Mouse (Mus musculus): ENCODE results near the gene Hnrnpf.

The Hnrnpf gene

DNA sequence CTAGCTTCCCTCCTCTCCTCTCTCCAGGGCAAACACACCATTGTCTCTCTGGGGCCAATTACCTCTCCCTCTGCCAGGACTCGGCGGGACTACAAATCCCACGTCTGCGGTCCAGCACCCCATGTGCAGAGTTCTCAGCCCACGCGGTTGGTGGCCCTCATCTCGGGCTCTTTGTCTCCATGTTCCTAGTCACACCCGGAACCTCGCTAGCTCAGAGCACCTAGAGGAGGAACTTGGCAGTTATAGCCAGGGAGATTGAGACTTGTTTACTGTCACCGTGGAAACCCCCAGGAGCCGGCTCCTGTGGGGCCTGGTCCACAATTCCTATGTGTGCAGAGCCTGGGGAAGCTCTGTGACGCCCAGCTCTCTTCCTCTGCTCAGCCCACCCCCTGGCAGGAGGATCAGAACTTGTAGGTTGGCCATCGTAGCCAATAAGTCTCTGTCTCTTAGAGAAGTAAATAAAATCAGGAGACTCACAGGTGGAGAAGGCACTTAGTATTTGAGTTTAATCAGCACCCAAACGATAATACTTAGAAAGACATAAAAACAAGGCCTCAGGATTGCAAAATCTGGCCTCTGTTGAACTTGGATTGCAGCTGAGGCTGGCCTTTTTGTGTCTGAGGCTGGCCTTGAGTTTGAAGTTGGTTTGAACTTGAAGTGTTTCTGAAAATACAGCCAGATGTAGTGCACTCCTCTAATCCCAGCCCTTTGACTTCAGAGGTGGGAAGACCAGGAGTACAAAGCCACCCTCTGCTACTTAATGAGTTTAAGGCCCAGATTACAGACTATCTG lies 8.6 kb upstream of the Hnrnpf start:
- no peak for DNase-seq (ENCODE audit: low spot score)

DNA sequence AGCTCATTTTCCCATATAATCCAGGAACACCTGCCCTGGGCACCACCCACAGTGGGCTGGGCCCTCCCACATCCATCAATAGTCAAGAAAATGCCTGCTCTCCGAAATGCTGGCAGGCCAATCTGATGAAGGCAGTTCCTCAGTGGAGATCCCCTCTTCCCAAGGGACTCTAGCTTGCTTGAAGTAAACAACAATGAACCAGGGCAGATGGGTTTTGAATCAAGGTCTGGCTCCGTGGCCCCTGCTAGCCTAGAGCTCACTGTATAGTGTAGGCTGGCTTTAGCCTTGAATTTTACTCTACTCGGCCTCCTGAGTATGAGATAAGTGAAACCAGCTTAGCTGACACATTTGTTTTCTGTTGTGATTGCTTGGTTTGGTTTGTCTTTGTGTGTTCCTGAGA lies 7.7 kb upstream of the Hnrnpf start:
- DNase-seq (ENCODE audit: low spot score): no peak

DNA sequence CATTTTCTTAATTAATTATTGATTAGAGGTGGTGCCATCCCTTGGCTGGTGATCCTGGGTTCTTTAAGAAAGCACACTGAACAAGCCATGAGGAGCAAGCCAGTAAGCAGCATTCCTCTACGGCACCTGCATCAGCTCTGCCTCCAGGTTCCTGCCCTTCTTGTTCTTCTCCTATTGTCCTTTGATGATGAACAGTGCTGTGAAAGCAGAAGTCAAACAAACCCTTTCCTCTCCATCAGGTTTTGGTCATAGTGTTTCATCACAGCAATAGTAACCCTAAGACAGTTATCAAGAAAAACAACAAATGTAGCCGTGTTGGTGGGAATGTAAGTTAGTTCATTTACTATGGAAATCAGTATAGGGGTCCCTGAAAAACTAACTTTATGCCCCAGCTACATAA lies 6.7 kb upstream of the Hnrnpf start:
- no peak for DNase-seq (ENCODE audit: low spot score)

DNA sequence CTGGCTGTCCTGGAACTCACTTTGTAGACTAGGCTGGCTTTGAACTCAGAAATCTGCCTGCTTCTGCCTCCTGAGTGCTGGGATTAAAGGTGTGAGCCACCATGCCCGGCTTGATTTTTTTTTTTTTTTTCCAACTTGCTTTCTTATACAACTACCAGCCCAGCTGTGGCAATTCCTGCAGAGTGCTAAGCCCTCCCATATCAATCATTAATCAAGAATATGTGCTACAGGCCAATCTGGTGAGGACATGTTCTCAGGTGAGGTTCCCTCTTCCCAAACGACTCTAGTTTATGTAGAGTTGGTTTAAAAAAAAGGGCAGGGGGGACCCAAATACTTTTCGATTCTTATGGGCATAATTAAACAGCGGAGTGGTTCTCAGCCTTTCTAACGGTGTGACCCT lies 2.3 kb upstream of the Hnrnpf start:
- DNase-seq (ENCODE audit: low spot score): no peak

DNA sequence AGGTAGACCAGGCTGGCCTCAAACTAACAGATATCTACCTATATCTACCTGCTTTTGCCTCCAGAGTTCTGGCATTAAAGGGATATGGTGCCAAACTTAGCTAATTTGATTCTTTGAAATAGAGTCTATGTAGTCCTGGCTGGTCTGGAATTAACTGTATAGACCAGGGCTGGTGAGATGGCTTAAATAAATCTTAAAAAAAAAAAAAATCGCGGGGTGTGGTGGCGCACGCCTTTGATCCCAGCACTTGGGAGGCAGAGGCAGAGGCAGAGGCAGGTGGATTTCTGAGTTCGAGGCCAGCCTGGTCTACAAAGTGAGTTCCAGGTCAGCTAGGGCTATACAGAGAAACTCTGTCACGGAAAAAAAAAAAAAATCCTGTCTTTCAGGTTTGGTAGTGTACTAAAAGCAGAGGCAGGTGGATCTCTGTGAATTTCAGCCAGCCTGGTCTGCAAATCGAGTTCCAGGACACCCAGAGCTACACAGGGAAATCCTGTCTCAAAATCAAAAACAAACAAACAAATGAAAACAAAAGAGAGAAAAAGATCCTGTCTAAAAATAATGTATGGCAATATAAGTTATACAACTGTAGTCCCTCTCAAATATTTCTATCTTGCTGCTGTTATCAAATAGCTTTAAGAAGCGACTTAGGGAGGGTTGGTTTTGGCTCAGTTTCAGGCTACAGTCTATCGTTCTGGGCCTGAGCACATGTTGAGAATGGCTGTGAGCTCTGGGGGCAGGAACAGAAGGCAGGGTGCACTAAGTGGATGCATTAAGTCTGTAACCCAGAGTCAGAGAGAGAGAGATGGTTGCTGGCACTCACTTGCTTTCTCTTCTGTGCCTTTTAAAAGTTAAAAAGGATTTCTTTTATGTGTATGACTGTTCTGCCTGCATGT lies 1.6 kb downstream of the Hnrnpf start:
- DNase-seq (ENCODE audit: low spot score): no peak

DNA sequence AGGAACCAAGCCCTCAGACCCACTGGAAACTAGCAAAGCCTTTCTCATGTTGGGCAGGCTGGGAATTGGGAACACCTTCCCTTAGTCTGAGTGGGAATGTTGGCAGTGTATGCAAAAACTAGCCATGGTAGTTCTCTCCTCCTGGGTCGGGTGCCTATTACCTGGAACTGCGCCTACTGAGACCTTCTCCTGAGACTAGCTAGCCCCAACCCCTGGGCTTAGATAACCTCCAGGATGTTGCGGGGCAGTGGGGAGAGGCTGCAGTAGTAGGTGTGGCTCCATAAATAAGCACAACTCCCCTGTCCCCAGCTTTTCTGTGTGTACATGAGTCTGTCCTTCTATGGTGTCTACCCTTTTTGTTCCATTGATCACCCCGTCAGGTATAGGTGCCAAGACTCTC lies 2.4 kb downstream of the Hnrnpf start:
- DNase-seq (ENCODE audit: low spot score): no peak

DNA sequence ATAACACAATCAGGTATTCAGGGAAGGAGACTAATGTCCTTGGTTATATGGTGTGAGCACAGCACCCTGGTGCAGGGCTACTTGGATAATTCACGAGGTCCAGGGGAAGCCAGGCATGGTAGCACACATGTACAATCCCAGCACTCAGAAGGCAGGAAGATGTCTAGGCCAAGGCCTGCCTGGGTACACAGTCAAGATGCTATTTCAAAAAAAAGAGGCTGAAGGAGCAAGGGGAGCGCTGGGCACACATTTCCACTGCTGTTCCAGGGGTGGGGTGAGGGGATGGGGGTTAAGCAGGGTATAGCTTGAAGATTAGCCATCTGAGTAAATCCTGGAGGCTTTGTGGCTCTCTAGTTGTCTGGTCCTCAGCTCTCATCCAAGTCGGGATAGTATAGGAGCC lies 3.7 kb downstream of the Hnrnpf start:
- no peak for DNase-seq (ENCODE audit: low spot score)

DNA sequence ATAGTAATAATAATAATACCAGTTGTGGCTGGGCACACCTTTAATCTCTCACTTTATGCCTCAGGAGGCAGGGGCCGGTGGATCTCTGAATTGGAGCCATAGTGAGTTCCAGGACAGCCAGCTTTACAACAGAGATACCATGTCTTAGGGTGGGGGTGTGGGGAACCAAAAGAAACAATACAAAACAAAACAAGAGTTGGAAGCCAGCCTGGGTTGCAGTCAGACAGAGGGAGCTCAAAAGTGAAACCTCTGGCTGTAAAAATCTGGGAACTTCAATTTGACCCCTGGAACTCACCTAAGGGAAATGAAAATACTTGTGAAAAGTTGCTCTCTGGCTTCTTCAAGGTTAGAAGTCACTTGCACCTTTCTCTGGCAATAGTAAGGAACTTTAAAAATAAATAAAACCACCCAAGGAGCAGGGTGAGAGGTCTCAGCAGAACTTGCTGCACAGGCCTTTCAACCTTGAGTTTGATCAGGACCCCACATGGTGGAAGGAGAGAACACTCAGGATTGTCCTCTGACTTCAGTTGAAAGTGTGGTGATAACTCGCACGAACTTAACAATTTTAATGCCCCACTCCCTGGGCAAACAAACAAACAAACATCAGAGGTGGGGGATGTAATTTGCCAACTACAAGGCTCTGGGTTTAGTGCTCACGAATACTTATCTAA lies 5.3 kb downstream of the Hnrnpf start:
- DNase-seq (ENCODE audit: low spot score): no peak

DNA sequence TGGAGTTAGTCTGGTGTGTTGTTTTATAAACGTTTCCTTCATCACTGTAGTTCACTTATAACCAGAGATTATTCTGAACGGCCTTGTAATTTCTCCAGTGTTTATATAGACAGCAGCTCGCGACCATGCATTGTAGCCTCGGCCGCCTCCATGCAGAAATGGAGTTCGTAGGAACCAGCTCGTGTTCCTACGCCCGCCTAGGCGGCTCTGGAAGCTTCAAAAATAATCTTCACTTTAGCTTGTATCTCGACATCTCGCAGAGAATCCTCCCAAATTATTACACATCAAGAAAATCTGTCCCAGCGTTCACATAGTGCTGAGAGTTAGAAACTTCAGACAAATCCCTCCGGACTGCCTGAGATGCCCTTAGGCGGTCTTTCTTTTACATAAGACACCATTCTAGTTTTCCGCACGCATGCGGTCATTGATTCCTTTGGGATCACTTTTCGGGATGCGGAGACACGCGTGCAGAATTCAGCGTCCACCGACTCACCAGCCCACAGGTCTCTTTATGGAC lies 5.9 kb downstream of the Hnrnpf start:
- peak; percentile 46 for DNase-seq (ENCODE audit: low spot score)

DNA sequence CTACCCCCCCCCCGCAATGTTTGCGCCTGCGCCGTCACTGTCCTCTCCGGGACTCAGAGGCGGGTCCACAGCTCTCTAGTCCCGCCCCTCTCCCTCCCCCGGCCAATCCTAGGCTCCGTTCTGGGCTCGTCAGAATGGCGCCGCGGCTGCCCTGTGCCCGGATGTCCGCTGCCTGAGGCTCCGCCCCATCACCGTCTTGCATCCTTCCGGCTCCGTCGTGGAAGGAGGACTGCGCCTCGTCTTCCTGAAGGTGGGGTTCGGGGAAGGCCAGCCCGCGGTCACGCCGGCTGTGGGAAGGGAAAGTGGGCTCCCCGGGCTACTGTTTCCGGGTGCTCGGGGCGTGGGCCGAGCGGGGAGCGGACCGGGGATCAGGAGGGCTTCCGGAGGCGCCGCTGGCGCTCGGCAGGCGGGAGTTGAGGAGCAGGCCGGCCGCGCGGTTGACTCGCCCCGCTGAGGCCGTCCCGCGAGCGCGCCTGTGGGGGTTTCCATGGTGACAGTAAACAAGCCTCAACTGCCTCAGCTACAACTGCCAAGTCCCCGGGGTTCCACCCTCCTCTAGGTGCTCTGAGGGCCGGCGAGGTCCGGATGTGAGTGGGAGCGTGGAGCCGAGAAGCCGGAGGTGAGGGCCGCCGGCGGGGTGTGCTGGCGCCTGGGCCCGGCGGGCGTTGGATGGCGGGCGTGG lies 6.6 kb downstream of the Hnrnpf start:
- peak; percentile 98 for DNase-seq (ENCODE audit: low spot score)

DNA sequence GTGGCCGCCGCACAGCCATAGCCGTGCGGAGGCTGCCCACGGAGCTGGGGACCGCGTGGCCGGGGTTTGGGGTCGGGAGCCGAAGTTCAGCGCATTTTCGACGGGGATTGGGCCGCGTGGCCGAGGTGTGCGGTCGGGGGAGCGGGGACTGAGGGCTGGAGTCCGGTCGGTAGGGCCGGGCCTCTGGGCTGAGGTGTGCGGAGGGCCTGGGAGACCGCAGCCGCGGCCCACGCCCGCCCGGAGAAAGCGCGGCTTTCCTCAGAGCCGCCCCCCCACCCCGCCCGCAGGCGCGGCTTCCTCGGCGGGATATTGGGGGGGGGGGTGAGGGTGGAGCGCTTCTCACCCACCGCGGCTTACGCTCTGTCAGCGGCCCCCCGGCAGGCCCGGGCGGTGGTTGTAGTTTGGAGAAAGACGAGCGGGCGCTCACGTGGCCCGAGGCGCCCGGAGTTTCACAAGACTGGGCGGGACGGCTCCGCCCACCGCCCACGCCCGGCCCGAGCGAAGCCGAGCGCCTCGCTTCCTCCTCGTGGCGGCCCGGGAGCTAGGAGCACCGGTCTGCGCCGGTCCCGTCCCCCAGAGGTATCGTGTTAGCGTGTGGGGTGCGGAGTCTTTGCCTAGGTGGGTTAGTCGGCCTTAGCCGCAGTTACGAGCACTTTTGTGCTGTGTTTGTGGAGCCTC lies 7.3 kb downstream of the Hnrnpf start:
- DNase-seq (ENCODE audit: low spot score): peak; percentile 87

DNA sequence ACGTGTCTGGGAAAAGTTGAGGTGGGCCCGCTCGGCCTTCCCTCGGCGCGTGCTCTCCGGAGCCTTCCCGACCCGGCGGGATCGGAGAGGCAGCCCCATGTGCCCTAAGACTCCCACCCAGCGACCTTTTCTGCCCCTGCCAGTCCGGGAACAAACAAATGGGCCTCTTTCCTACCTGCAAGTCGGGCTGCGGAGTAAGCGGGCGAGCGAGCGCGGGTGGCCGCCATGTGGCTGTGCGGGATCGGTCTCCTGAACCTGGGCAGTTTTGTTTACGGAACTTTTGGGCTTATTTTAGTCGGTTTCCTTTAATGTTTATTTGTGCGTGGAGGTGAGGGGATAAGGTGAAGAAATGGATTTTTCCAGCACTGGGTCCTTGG lies 7.8 kb downstream of the Hnrnpf start:
- DNase-seq (ENCODE audit: low spot score): no peak

DNA sequence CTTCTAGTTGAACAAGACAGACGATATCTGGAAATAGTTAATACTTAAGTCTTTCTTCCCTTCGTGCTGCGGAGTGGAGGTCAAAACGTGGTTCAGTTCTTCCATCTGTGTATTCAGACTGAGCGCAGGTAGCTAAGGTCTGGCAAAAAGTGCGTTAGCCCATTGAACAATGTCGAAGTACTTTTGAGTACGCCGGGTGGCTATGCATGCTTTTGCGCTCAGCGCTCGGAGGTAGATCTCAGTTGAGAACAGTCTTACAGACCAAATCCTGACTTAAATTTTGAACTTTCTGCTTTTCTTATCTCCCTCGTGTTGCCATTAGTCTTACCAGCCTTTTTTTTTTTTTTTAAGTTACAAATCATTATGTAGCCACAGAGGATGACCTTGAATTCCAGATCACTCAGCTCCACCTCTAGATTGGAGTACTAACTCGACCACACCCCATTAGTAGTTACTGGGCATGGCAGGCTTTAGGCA lies 8.3 kb downstream of the Hnrnpf start:
- DNase-seq (ENCODE audit: low spot score): no peak

DNA sequence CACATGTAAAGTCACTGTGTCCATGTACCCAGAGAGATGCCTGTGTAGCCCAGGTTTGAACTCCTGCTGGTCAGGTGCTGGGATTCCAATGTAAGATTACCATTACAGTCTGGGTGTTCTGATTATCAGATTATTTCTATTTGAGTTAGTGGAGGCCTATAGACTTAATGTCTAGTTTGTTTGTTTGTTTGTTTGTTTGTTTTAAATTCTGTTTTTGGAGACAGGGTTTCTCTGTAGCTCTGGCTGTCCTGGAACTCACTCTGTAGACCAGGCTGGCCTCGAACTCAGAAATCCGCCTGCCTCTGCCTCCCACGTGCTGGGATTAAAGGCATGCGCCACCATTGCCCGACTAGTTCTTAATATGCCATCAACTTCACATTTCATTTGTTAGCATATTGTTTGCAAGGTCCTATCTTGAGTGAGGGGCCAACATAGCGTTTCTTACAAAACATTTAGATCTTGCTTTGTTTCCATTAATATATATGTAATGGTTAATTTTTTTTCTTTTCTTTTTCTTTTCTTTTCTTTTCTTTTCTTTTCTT lies 10.1 kb downstream of the Hnrnpf start:
- DNase-seq (ENCODE audit: low spot score): no peak

DNA sequence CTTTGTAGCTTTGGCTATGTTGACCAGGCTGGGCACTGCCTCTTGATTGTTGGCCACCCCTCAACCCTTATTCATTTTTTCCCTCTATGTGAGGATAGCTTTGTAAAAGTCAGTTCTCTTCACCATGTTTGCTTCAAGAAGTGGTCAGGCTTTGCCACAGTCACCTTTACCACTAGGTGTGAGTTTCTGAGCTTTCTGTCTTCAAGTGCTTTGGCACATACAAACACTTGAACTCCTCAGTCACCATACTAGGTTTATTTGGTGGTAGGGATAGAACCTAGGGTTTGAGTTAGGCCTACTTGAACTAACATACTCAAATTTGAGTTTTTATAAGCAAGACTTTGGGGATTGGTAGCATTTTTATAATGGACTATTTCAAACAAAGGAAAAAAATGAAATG lies 14.4 kb downstream of the Hnrnpf start:
- DNase-seq (ENCODE audit: low spot score): no peak

DNA sequence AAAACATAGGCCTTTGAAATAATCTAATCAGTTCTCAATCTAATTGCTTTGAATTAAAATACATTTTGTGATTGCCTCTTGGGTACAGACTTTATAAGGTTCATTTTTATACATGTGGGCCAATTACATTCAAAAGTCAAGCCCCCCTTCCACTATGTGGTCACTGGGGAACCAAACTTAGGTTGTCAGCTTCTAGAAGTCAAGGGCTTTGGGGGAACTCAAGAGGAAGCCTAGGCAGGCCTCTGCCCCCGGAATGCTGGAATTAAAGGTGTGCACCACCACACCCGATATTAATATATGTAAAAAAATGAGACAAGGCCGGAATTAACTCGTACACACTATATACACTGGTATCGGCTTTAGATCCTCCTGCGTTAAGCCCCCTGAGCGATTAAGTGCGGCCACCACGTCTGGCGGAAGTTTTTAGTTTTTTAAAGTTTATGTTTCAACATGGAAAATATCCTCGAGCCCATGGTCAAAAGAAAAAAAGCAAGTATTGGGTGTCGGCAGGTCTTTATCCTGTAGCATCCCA lies 16.1 kb downstream of the Hnrnpf start:
- no peak for DNase-seq (ENCODE audit: low spot score)

DNA sequence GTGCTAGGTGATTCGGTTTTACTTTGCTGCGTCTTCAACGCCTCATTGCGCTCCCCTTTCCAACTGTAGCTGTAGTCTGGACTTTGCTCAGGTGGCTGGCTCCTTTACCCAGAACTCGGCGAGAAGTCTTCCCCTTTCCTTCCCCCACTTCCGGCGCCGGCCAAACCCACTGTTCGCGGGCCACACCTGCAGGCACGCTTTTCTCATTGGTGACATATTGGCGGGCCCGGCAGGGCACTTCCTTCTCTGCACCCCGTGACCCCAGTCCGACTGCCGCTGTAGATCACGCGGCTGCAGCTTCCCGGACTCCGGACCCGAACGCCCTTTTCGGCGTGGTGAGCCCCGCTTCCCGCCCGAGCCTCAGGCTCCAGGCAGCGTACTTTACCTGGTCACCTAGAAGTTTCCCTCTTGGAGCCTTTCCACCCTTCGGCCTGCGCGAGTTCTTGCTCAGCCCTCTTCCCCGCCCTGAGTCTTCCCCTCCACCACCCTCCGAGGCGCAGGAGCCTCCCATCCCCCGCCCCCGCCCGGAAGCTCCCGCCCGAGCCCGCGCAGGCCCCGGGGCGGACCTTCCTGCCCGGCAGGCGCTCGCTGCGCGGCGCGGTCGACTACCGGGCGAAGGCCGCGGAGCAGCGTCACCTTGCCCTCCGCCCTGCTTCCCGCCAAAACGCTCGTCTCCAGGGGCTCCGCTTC lies 16.8 kb downstream of the Hnrnpf start:
- DNase-seq (ENCODE audit: low spot score): peak; percentile 90

DNA sequence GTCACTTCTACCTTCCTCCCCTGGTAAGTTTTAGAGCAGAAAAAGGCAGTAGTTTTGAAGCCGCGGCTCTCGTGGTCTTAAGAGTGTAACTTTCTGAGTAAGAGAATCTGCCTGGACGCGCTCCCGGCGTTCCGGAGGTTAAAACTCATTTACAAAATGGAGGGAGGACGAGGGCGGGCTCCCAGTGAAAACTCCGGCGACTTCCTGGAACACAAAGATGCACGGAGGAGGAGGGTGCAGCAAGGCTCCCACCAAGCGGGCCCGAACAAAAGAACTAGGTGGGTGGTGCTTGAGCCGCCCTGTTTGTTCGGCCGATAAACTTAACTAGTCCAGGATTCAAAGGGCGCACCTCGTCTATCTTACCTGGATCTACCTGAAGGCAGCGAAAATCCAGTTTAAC lies 17.5 kb downstream of the Hnrnpf start:
- DNase-seq (ENCODE audit: low spot score): peak; percentile 72

DNA sequence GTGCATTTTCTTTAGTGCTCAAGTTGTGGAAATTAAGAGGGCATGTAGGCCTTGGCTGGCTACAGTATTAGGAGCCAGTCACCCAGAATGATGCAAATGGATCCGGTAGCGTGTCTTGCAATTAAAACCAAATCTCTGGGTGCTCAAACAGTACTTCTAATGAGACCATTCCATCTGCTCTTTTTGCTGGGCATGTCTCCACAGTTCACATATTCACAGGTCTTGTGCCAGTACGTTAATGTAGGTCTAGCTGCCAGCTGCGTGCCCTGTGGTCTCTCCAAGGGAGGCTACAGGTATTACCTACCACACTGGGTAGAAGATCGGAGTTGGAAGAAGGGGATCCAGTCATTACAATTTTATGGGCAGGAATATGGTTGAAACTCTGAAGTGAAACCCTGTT lies 17.9 kb downstream of the Hnrnpf start:
- DNase-seq (ENCODE audit: low spot score): no peak

Data from lung, postnatal 25 days (tissue).